Mouse (Mus musculus) left cerebral cortex, postnatal 10 days (tissue): Measurements from ENCODE around the gene Lrrc20. TPM values are rescaled to one million over a fixed set of nuclear protein-coding genes. Genes with fewer than 3 reads are reported as not detected.
A peak's percentile ranks its signal among the peaks of the same experiment; 100 is the strongest.
"Not testable (repeated sequence)": the region's sequence is repeated elsewhere in the genome, so short reads cannot be mapped to it uniquely, and the experiment has no call there.

Source experiments
- DNase-seq, 2 experiments: peaks; one replicate each; pipeline ENCODE4 v3.0.0; 2021 to 2022; ENCODE audit warnings: low spot score in 2 of 2, mixed read lengths in 1 of 2; ENCODE audit errors: extremely low spot score in 1 of 2
- intact Hi-C: fragments of 180-260 bp; cut with DNase I; formaldehyde crosslinking; loops from one replicate; pipeline ENCODE4 v1.15.1; 2025
- total RNA-seq, 2 experiments: library from RNA; stranded (reverse); gene quantifications; 2 replicates each; pipeline ENCODE4 v1.2.3; 2021

Gene Lrrc20
- total RNA-seq, 2 experiments from 2014 or later, result 13.2 to 15.0 TPM

DNA sequence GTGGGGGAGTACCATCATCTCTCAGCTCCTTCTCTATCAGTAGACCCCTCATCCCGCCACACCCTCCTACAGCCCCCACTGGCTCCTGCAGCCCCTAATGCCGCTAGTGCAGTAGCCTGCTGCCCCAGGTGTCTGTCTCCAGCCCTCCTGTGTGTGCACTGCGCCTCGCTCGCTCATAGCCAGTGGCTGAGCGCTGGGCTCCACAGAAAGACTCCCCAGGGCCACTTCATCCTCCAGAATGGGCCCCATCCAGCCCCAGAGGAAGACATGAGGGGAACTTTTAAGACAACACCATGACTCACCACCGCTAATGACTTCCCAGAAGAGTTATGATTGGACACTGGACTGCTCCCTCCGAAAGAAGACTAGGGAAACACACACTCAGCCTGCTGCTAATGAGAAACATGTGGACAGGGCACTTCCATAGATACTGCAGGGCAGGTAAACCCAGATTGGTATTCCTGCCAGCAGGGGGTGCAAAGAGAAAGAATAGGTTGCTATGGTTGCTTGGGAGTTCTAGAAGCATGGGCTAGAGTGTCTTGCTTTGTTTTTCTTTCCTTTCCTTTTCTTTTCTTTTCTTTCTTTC is 135.1 kb downstream of the Lrrc20 start:
- intact Hi-C loops, result loop anchor here (5.0 kb wide), 1 partner anchor 37 kb away; the partner anchor contains the start of gene Ppa1
- no peak for DNase-seq

DNA sequence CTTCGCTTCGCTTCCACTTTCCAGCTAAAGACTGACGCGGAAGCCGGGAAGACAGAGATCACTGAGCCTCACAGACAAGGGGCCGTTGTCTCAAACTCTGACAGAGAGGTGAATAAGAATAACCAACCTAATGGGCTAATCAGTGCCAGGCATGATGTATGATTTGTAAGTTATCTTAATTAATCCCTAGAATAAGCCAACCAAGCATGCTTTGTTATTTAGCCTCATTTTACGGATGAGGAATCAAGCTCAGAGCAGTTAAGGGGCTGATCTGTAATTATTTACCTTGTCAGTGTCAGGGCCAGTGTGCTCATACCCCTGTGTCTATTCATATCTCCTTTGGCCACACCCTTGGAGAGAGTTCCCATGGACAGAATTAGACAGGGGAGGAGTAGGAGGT is 138.7 kb downstream of the Lrrc20 start:
- intact Hi-C loops, result loop anchor here (5.0 kb wide), 1 partner anchor 33 kb away; the partner anchor contains the start of gene Ppa1
- DNase-seq, result no peak

DNA sequence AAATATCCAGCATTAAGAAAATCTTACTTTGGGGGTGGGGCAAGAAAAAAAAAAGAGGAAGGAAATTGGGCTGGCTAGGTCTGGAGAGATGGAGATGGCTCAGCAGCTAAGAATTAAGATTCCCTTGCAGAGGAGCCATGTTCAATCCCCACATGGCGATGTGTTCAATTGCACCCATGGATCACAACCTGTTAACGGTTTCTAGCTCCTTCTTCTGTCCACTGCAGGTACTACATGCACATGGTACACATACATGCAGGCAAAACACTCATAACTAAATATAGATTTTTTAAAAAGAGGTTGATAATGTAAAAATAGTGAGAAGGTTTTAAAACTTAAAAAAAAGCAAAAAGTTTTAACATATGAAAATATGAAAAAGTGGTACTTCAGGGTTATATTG is 142.9 kb downstream of the Lrrc20 start:
- DNase-seq, result no peak
- intact Hi-C loops, result no loop called here

DNA sequence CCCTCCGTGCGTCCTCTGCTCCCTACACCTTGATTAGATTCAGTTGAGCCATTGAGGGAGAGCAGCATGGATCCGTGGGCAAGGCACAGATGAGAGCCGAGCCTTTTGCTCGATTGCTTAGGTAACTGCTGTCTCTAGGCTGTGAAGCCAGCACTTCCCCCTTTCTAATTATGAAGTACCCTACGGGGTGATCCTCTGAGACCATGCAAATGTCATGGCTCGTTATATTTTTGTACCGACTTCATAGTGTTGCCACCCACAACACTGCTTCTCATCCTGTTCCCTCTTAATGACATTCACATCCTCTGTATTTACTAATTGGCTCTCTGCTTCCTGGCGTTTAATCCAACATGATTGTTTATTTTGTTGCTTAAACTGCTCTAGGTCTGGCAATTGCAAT is 146.1 kb downstream of the Lrrc20 start:
- intact Hi-C loops, result no loop called here
- DNase-seq, result no peak

GRCm38 (mm10) chr10:61623874-61624273 is 148.3 kb downstream of the Lrrc20 start:
- DNase-seq, intact Hi-C loops: not testable (repeated sequence)

DNA sequence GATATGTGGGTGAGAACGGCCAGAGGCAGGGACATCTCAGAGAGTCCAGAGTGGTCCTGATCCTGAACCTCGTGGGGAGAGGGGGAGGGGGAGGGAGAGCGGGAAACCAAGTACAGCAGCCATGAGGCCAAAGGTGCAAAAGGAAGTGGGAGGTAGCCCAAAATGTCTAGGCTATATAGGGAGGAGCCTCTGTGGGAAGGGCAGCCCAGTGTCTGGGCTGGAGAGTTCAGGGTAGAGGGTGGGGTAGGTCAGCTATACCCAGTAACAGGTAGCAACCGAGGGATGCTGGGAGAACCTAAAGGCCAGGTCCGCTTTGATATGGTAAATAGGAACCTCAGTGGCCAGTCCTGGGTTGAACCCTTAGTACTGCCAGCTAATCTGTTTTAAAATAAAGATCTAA is 149.2 kb downstream of the Lrrc20 start:
- no peak for DNase-seq
- intact Hi-C loops, result no loop called here

- DNase-seq, result no peak
- intact Hi-C loops, result no loop called here
These were observed 150.0 kb downstream of the Lrrc20 start for GRCm38 (mm10) chr10:61625381-61626257.

DNA sequence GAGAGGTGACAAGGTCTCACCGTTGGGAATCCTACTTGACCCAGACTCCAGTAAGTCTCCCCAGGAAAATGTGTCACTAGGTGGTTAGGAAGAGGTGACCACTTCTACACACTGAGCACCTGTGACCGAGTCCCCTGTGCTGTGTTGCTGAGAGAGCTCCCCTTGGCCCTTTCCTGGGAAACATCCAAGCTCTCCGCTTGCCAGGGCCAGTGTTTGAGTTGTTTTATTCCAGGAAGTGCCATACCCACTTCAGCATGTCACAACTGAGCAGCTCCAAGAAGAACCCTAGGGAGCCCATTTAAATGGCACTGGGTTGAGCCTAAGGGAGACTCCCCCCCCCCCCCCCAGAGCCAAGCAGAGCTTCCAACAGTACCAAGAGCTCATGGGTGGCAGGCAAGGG is 150.9 kb downstream of the Lrrc20 start:
- intact Hi-C loops, result no loop called here
- no peak for DNase-seq

- peak in 1 of 2 experiments; percentile 31 for DNase-seq
- intact Hi-C loops, result no loop called here
These were observed 151.8 kb downstream of the Lrrc20 start for GRCm38 (mm10) chr10:61627195-61627937.

DNA sequence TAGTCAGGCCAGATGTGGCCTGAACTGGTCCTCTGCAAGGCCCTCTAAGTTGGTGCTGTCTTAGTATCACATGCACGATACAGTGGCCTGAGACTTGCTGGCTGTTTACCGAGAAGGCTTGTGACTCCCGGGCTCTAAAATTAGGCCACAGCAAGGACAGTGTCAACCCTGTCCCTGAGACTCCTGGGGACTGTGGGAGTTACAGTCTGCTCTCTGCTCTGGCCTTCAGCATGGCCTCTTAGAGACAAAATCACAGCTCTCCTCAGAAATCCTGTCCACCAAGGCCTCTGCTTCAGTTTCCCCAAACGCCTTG is 152.3 kb downstream of the Lrrc20 start:
- intact Hi-C loops, result no loop called here

More for the DNA sequence above, 152.3 kb downstream of the Lrrc20 start:
- no peak for DNase-seq

Other genes with a start within 250 kb of the Lrrc20 start
- under 1 TPM; 0.73 to 0.75 TPM for gene Adamts14, start 202.4 kb upstream of the Lrrc20 start, total RNA-seq
- gene Prf1, start 178.0 kb upstream of the Lrrc20 start, total RNA-seq, result not detected
- gene Pald1, start 92.3 kb upstream of the Lrrc20 start, total RNA-seq, result 10 to 100 TPM; 17.6 to 18.8 TPM
- under 1 TPM; 0.15 to 0.39 TPM for gene Nodal, start 57.8 kb upstream of the Lrrc20 start, total RNA-seq
- 10 to 100 TPM; 42.1 to 46.1 TPM for gene Eif4ebp2, start 23.1 kb upstream of the Lrrc20 start, total RNA-seq
- gene Npffr1, start 119.7 kb downstream of the Lrrc20 start, total RNA-seq, result 1 to 10 TPM; 1.9 to 2.0 TPM
- 100 to 1,000 TPM; 121 to 129 TPM for gene Ppa1, start 172.8 kb downstream of the Lrrc20 start, total RNA-seq
- gene Sar1a, start 204.5 kb downstream of the Lrrc20 start, total RNA-seq, result 100 to 1,000 TPM; 133 to 136 TPM
- 10 to 100 TPM; 28.5 to 36.6 TPM for gene Tysnd1, start 219.7 kb downstream of the Lrrc20 start, total RNA-seq
- gene Aifm2, start 239.5 kb downstream of the Lrrc20 start, total RNA-seq, result 1 to 10 TPM; 7.0 to 7.4 TPM